Mouse (Mus musculus) heart, embryonic 12.5 days (tissue): ENCODE measurements around the gene Nrxn1. TPM values are rescaled to one million over a fixed set of nuclear protein-coding genes. Genes with fewer than 3 reads are reported as not detected.
A peak's percentile ranks its signal among the peaks of the same experiment; 100 is the strongest.

Experiments
- ATAC-seq: fragments of 200-750 bp; cut with Nextera tagmentation; 2 replicates; pipeline ENCODE4 v1.8.0; 2017; ENCODE audit warnings: moderate TSS enrichment, moderate library complexity; ENCODE audit not compliant: insufficient number of reproducible peaks, low FRiP score
- H3K27ac ChIP-seq: fragments of 300-500 bp; sonication (generic); 2 replicates; pipeline ENCODE4 v1.5.1; 2016; ENCODE audit warnings: mild to moderate bottlenecking, moderate library complexity; ENCODE audit not compliant: poor library complexity, severe bottlenecking
- H3K27me3 ChIP-seq: fragments of 300-500 bp; sonication (generic); replicated peaks from 2 replicates; pipeline ENCODE4 v1.6.1; 2016; ENCODE audit warnings: mild to moderate bottlenecking, moderate library complexity
- H3K36me3 ChIP-seq: fragments of 300-500 bp; sonication (generic); 2 replicates; pipeline ENCODE4 v1.6.1; 2016; ENCODE audit warnings: mild to moderate bottlenecking, moderate library complexity
- H3K4me1 ChIP-seq: fragments of 300-500 bp; sonication (generic); replicated peaks from 2 replicates; pipeline ENCODE4 v1.6.1; 2016; ENCODE audit warnings: mild to moderate bottlenecking
- H3K4me2 ChIP-seq: fragments of 300-500 bp; sonication (generic); 2 replicates; pipeline ENCODE4 v1.6.1; 2016; ENCODE audit warnings: mild to moderate bottlenecking, moderate library complexity
- H3K4me3 ChIP-seq: fragments of 300-500 bp; sonication (generic); 2 replicates; pipeline ENCODE4 v1.5.1; 2016; ENCODE audit warnings: mild to moderate bottlenecking
- H3K9ac ChIP-seq: fragments of 300-500 bp; sonication (generic); 2 replicates; pipeline ENCODE4 v1.6.1; 2016; ENCODE audit warnings: mild to moderate bottlenecking, moderate library complexity
- H3K9me3 ChIP-seq: fragments of 300-500 bp; sonication (generic); replicated peaks from 2 replicates; pipeline ENCODE4 v1.6.1; 2016; ENCODE audit warnings: mild to moderate bottlenecking, moderate library complexity
- WGBS: fragments of 180-500 bp; shearing (Covaris S2); methylation state at CpG from one replicate; pipeline ENCODE4 v1.1.7; 2016; 5-methylcytosine and 5-hydroxymethylcytosine counted together
- polyA plus RNA-seq: library from polyadenylated mRNA; unstranded; fragments of >200 nt; fragmentation: Nextera tagmentation; extraction: Ambion mirVana; gene quantifications from 2 replicates; pipeline ENCODE4 v1.2.1, GENCODE M21; 2016

Gene Nrxn1
- polyA plus RNA-seq, 1 experiment from 2014 or later, result 1.6 TPM

GRCm38 (mm10) chr17:90455409-90455775 lies 637.5 kb downstream of the Nrxn1 start:
- Histone ChIP-seq H3K36me3 (no peaks in the 10 kb centered on the region), H3K27ac (no peak overlapping the region), H3K4me2 (peak overlapping the region; percentile 90), H3K4me3 (peak overlapping the region; percentile 49), H3K4me1 (peaks cover 17% of the 10 kb centered on the region; the same call in 1 of the 2 replicates), H3K27me3 (peaks cover 56% of the 10 kb centered on the region), H3K9ac (peak overlapping the region; percentile 58), H3K9me3 (no peaks in the 10 kb centered on the region)
- peak; percentile 70; the same call in 1 of the 2 replicates for ATAC-seq
- WGBS, result under 1% methylated on average over 23 of the region's 23 CpGs

GRCm38 (mm10) chr17:90454738-90455408 lies 638.0 kb downstream of the Nrxn1 start:
- Histone ChIP-seq H3K9ac (peak overlapping the region; percentile 58), H3K4me3 (peak overlapping the region; percentile 49), H3K4me1 (peaks cover 17% of the 10 kb centered on the region; the same call in 1 of the 2 replicates), H3K36me3 (no peaks in the 10 kb centered on the region), H3K4me2 (peak overlapping the region; percentile 90), H3K27me3 (peaks cover 56% of the 10 kb centered on the region), H3K9me3 (no peaks in the 10 kb centered on the region), H3K27ac (no peak overlapping the region)
- under 1% methylated on average over 39 of the region's 41 CpGs for WGBS
- ATAC-seq, result 0 out of 2 replicates have a peak, but pooled peaks have one; percentile 34

GRCm38 (mm10) chr17:90454356-90454737 lies 638.5 kb downstream of the Nrxn1 start:
- H3K4me3 ChIP-seq, result peak overlapping the region; percentile 49
- WGBS, result 6% methylated on average over 15 of the region's 15 CpGs
- H3K9ac ChIP-seq, result no peak overlapping the region
- peaks cover 17% of the 10 kb centered on the region; the same call in 1 of the 2 replicates for H3K4me1 ChIP-seq
- H3K9me3 ChIP-seq, result no peaks in the 10 kb centered on the region
- ATAC-seq, result no peak
- H3K27ac ChIP-seq, result no peak overlapping the region
- H3K4me2 ChIP-seq, result peak overlapping the region; percentile 90
- H3K36me3 ChIP-seq, result no peaks in the 10 kb centered on the region
- H3K27me3 ChIP-seq, result peaks cover 56% of the 10 kb centered on the region

- Histone ChIP-seq H3K27ac (no peak overlapping the region), H3K4me1 (peaks cover 17% of the 10 kb centered on the region; the same call in 1 of the 2 replicates)
These were observed 639.6 kb downstream of the Nrxn1 start for GRCm38 (mm10) chr17:90453280-90453679.

GRCm38 (mm10) chr17:90452770-90453169 lies 640.1 kb downstream of the Nrxn1 start:
- ATAC-seq, result no peak
- Histone ChIP-seq H3K9me3 (no peaks in the 10 kb centered on the region), H3K4me2 (no peak overlapping the region), H3K27me3 (peaks cover 50% of the 10 kb centered on the region), H3K4me3 (no peak overlapping the region), H3K36me3 (no peaks in the 10 kb centered on the region), H3K9ac (no peak overlapping the region), H3K4me1 (peaks cover 17% of the 10 kb centered on the region; the same call in 1 of the 2 replicates), H3K27ac (no peak overlapping the region)
- 59% methylated on average over 2 of the region's 2 CpGs for WGBS

More at GRCm38 (mm10) chr17:90453280-90453679, 639.6 kb downstream of the Nrxn1 start:
- no peak for ATAC-seq
- H3K9me3 ChIP-seq, result no peaks in the 10 kb centered on the region
- WGBS, result 57% methylated on average over 4 of the region's 4 CpGs
- H3K9ac ChIP-seq, result no peak overlapping the region
- H3K4me2 ChIP-seq, result no peak overlapping the region
- H3K36me3 ChIP-seq, result no peaks in the 10 kb centered on the region
- H3K4me3 ChIP-seq, result no peak overlapping the region
- peaks cover 55% of the 10 kb centered on the region for H3K27me3 ChIP-seq

GRCm38 (mm10) chr17:90451384-90451783 lies 641.5 kb downstream of the Nrxn1 start:
- WGBS, result 65% methylated on average over 2 of the region's 2 CpGs
- H3K9me3 ChIP-seq, result no peaks in the 10 kb centered on the region
- H3K27me3 ChIP-seq, result peaks cover 41% of the 10 kb centered on the region
- no peak overlapping the region for H3K9ac ChIP-seq
- no peak overlapping the region for H3K4me2 ChIP-seq
- peaks cover 17% of the 10 kb centered on the region; the same call in 1 of the 2 replicates for H3K4me1 ChIP-seq
- no peak overlapping the region for H3K27ac ChIP-seq
- ATAC-seq, result no peak
- H3K36me3 ChIP-seq, result no peaks in the 10 kb centered on the region
- no peak overlapping the region for H3K4me3 ChIP-seq

GRCm38 (mm10) chr17:90443067-90443466 lies 649.8 kb downstream of the Nrxn1 start:
- H3K27ac ChIP-seq, result no peak overlapping the region

GRCm38 (mm10) chr17:90435836-90436235 lies 657.0 kb downstream of the Nrxn1 start:
- Histone ChIP-seq H3K27ac (no peak overlapping the region), H3K36me3 (no peaks in the 10 kb centered on the region), H3K9ac (no peak overlapping the region), H3K4me3 (no peak overlapping the region), H3K27me3 (no peaks in the 10 kb centered on the region), H3K9me3 (no peaks in the 10 kb centered on the region), H3K4me2 (no peak overlapping the region), H3K4me1 (no peaks in the 10 kb centered on the region)
- ATAC-seq, result no peak

More at GRCm38 (mm10) chr17:90443067-90443466, 649.8 kb downstream of the Nrxn1 start:
- Histone ChIP-seq H3K9ac (no peak overlapping the region), H3K9me3 (no peaks in the 10 kb centered on the region), H3K36me3 (no peaks in the 10 kb centered on the region), H3K4me1 (no peaks in the 10 kb centered on the region), H3K4me3 (no peak overlapping the region), H3K4me2 (no peak overlapping the region), H3K27me3 (no peaks in the 10 kb centered on the region)
- no peak for ATAC-seq

- 84% methylated on average over 2 of the region's 2 CpGs for WGBS
- no peak for ATAC-seq
- H3K4me2 ChIP-seq, result no peak overlapping the region
- no peak overlapping the region for H3K9ac ChIP-seq
- H3K27me3 ChIP-seq, result no peaks in the 10 kb centered on the region
- H3K36me3 ChIP-seq, result no peaks in the 10 kb centered on the region
- no peaks in the 10 kb centered on the region for H3K4me1 ChIP-seq
- H3K4me3 ChIP-seq, result no peak overlapping the region
- no peak overlapping the region for H3K27ac ChIP-seq
- H3K9me3 ChIP-seq, result no peaks in the 10 kb centered on the region
These were observed 657.5 kb downstream of the Nrxn1 start for GRCm38 (mm10) chr17:90435371-90435770.

- Histone ChIP-seq H3K36me3 (no peaks in the 10 kb centered on the region), H3K4me3 (no peak overlapping the region), H3K27ac (no peak overlapping the region), H3K4me1 (no peaks in the 10 kb centered on the region), H3K4me2 (no peak overlapping the region), H3K9me3 (no peaks in the 10 kb centered on the region), H3K27me3 (no peaks in the 10 kb centered on the region), H3K9ac (no peak overlapping the region)
- WGBS, result 72% methylated on average over 1 of the region's 1 CpGs
- no peak for ATAC-seq
These were observed 662.7 kb downstream of the Nrxn1 start for GRCm38 (mm10) chr17:90430211-90430610.

GRCm38 (mm10) chr17:90425974-90426373 lies 666.9 kb downstream of the Nrxn1 start:
- H3K4me3 ChIP-seq, result no peak overlapping the region
- no peak for ATAC-seq
- H3K9me3 ChIP-seq, result no peaks in the 10 kb centered on the region
- H3K27me3 ChIP-seq, result no peaks in the 10 kb centered on the region
- WGBS, result 80% methylated on average over 3 of the region's 3 CpGs
- no peak overlapping the region for H3K9ac ChIP-seq
- H3K27ac ChIP-seq, result no peak overlapping the region
- no peaks in the 10 kb centered on the region for H3K36me3 ChIP-seq
- H3K4me2 ChIP-seq, result no peak overlapping the region
- H3K4me1 ChIP-seq, result no peaks in the 10 kb centered on the region

GRCm38 (mm10) chr17:90422591-90422990 lies 670.3 kb downstream of the Nrxn1 start:
- Histone ChIP-seq H3K27me3 (no peaks in the 10 kb centered on the region), H3K4me1 (no peaks in the 10 kb centered on the region), H3K9me3 (no peaks in the 10 kb centered on the region), H3K27ac (no peak overlapping the region), H3K4me3 (no peak overlapping the region), H3K36me3 (no peaks in the 10 kb centered on the region), H3K4me2 (no peak overlapping the region), H3K9ac (no peak overlapping the region)
- no peak for ATAC-seq
- 55% methylated on average over 3 of the region's 3 CpGs for WGBS
